Mouse (Mus musculus) NIH3T3 (cell line): ENCODE measurements around the gene Rpa3.
A peak's percentile ranks its signal among the peaks of the same experiment; 100 is the strongest.

Experiments
- DNase-seq: peaks from one replicate; pipeline ENCODE4 v3.0.0-alpha.2; 2012; ENCODE audit warnings: low read depth

The Rpa3 gene

GRCm38 (mm10) chr6:8259004-8259666 lies at the start of gene Rpa3, which contains the start of the genes Umad1 and Gm45062:
Gene Rpa3 (minus strand): TSS chr6:8259173.
Gene Umad1 (plus strand): TSS chr6:8259288.
Gene Gm45062 (plus strand): TSS chr6:8259450.
- peak; percentile 99 for DNase-seq

GRCm38 (mm10) chr6:8307878-8308775 lies 49.2 kb upstream of the Rpa3 start:
- peak; percentile 13 for DNase-seq

DNA sequence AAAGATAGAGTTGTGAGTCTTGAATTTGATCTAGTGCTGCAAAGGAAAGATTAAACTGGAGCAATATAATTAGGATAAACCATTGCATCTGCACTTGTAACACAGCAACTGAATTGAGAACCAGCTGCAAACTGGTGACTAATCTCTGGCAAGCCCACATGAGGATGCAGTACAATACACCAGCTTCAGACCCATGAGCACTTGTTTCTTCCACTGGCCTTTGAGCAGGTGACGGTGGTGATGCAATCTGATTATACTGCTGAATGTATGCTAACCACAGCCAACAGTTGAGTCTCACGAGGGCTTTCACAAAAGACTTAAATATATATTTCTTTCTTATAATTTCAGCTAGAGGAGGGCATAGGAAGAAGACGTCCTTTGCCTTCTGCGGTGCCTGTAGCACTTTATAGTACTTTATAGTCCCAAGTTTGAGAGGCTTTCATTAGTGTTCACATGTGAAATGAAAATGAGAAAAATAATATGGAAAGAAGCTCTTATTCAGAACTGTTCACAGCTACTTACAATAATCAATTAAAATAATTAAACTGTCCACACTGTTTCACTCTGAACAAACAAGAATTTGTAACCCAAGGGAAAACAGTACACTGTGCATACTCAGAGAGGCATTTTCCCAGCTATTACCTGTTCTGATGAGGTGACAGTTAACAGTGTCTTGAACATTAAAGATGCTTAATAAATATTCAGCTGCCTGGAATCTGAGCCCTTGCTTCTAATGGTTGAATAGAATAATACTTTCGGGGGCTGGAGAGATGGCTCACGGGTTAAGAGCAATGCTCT lies 40.3 kb upstream of the Rpa3 start:
- DNase-seq: peak; percentile 39

- DNase-seq: no peak
These were observed 35.2 kb upstream of the Rpa3 start for GRCm38 (mm10) chr6:8294048-8294784.

- no peak for DNase-seq
These were observed 30.0 kb upstream of the Rpa3 start for GRCm38 (mm10) chr6:8288755-8289580.

DNA sequence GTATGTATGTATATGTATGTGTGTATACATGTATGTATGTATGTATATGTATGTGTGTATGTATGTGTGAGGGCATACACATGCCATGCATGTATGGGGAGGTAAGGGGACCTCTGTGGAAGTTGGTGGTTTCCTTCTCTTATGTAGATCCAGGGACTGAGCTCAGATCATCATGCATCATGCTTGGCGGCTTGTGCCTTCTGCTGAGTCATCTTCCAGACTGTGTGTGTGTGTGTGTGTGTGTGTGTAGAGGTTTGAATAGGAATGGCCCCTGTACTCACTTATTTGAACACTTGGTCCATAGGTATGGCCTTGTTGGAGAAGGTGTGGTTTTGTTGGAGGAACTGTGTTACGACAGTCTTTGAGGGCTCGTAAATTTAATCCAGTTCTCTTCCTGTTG lies 27.2 kb upstream of the Rpa3 start:
- DNase-seq: peak; percentile 55

DNA sequence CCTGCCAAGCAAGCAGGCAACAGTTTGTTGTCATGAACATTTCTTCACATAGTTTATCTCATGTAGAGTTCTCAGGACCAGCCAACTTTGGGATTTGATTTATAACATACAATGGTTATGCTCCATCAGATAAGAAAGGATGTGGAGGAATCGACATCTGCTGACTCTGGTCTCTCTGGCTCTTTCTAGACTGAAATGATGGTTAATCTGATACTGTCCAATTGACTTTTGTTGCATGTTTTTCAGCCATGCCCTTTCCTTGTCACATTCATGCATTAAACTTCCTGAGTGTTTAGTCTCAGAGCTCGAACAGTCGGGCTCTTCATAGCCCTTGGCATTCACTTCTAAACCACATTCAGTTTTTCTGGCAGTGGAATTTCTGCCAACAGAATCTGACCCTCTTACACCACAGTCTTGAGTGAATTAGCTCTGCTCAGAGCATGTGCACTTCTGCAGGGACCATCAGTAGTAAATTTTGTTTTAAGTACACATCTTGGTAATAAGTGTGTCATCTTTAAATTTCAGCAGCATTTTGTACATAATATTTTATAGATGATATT lies 26.5 kb upstream of the Rpa3 start:
- DNase-seq: peak; percentile 88

- DNase-seq: no peak
These were observed 24.3 kb upstream of the Rpa3 start for GRCm38 (mm10) chr6:8283255-8283654.

GRCm38 (mm10) chr6:8278426-8279002 lies 19.5 kb upstream of the Rpa3 start:
- DNase-seq: peak; percentile 55

- DNase-seq: no peak
These were observed 17.5 kb upstream of the Rpa3 start for GRCm38 (mm10) chr6:8276431-8276830.

- peak; percentile 73 for DNase-seq
These were observed 16.1 kb upstream of the Rpa3 start for GRCm38 (mm10) chr6:8275098-8275497.

GRCm38 (mm10) chr6:8274387-8275054 lies 15.5 kb upstream of the Rpa3 start:
- peak; percentile 82 for DNase-seq

DNA sequence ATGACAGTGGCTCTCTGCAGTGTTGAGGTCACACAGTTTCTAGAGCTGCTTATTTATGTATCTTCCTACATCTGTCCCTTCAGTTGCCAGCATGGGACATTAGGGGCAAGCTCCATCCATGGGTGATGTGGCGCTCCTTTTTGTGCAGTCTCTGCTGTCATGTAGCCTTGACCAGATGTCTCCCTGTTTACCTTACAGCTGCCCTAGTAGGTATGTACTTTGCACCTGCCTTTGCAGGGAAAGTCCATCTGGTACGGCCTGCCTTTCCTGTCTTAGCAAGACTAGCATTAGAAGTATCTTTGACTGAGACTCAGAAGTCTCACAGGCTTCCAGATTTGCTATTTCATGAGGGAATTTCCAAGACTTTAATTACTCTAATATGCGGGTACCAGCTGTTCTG lies 12.1 kb upstream of the Rpa3 start:
- DNase-seq: no peak

- no peak for DNase-seq
These were observed 683 bp upstream of the Rpa3 start for GRCm38 (mm10) chr6:8259667-8260044.

DNA sequence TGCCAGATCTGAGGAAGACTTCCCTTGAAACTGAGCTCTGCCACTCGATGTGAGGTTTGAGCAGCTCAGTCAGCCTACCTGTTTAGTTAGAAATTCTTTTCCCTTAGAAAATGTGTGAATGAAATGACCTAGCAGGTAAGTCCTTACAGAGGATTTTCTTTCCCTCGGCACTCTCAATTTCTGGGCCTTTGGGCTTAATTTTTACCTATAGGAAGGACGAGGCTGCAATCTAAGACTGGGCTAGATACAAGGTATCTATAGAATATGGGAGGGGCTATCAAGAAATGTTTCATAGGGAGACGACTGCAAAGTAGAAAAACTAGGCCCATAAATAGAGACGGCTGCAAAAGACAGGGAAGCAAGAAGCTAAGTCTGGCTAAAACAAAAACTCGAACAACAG lies 657 bp downstream of the Rpa3 start:
- no peak for DNase-seq

GRCm38 (mm10) chr6:8228596-8228995 lies 30.4 kb downstream of the Rpa3 start:
- DNase-seq: no peak

- DNase-seq: no peak
These were observed 31.9 kb downstream of the Rpa3 start for GRCm38 (mm10) chr6:8227035-8227434.

DNA sequence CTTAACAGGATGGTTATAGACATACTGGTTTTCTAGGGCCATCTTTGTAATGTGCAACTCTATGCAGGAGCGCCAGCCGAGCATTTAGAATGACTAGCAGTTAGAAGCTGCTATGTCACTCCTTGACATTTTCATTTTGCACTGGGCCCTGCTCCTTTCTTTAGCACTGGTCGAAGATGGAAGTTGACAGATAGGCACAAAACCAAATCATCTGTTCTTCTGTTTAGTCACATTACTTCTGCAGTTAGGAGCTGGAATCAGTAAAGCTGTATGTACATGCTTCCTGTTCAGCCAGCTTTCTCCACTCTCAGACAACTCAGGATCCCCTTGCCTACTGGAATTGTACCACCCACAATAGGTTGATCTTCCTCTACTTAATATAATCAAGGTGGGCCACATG lies 48.3 kb downstream of the Rpa3 start:
- no peak for DNase-seq

GRCm38 (mm10) chr6:8209866-8210186 lies 49.1 kb downstream of the Rpa3 start:
- peak; percentile 71 for DNase-seq
